Mouse (Mus musculus) urinary bladder, postnatal 4 days (tissue): ENCODE measurements around the gene Cmtm8.

ENCODE experiments used
- DNase-seq, 2 experiments: peaks; one replicate each; pipeline ENCODE4 v3.0.0; 2021 to 2022; ENCODE audit warnings: low spot score in 2 of 2

The Cmtm8 gene

GRCm38 (mm10) chr9:114787134-114787533, 56.8 kb downstream of the Cmtm8 start:
- no peak for DNase-seq

- DNase-seq = no peak
Measured at GRCm38 (mm10) chr9:114785432-114786125, 58.4 kb downstream of the Cmtm8 start.

GRCm38 (mm10) chr9:114781526-114782212, 62.3 kb downstream of the Cmtm8 start, which contains the start of gene Cmtm7:
TSS of gene Cmtm7 (minus strand) at chr9:114781856.
- peak; percentile 72 to 77 for DNase-seq

GRCm38 (mm10) chr9:114780746-114781525, 63.0 kb downstream of the Cmtm8 start:
- peak in 1 of 2 experiments; percentile 51 for DNase-seq

GRCm38 (mm10) chr9:114779984-114780745, 63.8 kb downstream of the Cmtm8 start:
- DNase-seq = no peak

- DNase-seq = no peak
Measured at GRCm38 (mm10) chr9:114778877-114779276, 65.1 kb downstream of the Cmtm8 start.

GRCm38 (mm10) chr9:114778047-114778390, 65.9 kb downstream of the Cmtm8 start:
- no peak for DNase-seq

GRCm38 (mm10) chr9:114777178-114778046, 66.5 kb downstream of the Cmtm8 start:
- no peak for DNase-seq

GRCm38 (mm10) chr9:114776361-114776760, 67.6 kb downstream of the Cmtm8 start:
- no peak for DNase-seq

GRCm38 (mm10) chr9:114775272-114775671, 68.7 kb downstream of the Cmtm8 start:
- no peak for DNase-seq

GRCm38 (mm10) chr9:114774629-114775028, 69.3 kb downstream of the Cmtm8 start:
- no peak for DNase-seq

GRCm38 (mm10) chr9:114771565-114771964, 72.4 kb downstream of the Cmtm8 start:
- DNase-seq = no peak

GRCm38 (mm10) chr9:114770224-114770623, 73.7 kb downstream of the Cmtm8 start:
- no peak for DNase-seq

GRCm38 (mm10) chr9:114768066-114768465, 75.9 kb downstream of the Cmtm8 start:
- no peak for DNase-seq

GRCm38 (mm10) chr9:114767507-114767906, 76.4 kb downstream of the Cmtm8 start:
- no peak for DNase-seq

GRCm38 (mm10) chr9:114767030-114767429, 76.9 kb downstream of the Cmtm8 start:
- DNase-seq = no peak

- DNase-seq = no peak
Measured at GRCm38 (mm10) chr9:114763341-114763740, 80.6 kb downstream of the Cmtm8 start.

- no peak for DNase-seq
Measured at GRCm38 (mm10) chr9:114761848-114762247, 82.1 kb downstream of the Cmtm8 start.

GRCm38 (mm10) chr9:114760353-114760752, 83.6 kb downstream of the Cmtm8 start:
- no peak for DNase-seq

GRCm38 (mm10) chr9:114759886-114760285, 84.1 kb downstream of the Cmtm8 start:
- no peak for DNase-seq

- DNase-seq = no peak
Measured at GRCm38 (mm10) chr9:114758801-114759200, 85.2 kb downstream of the Cmtm8 start.
